Mouse (Mus musculus) liver, adult 2 months (tissue): ENCODE measurements around the gene Otof.

Experiments used
- CTCF ChIP-seq: fragments of 200-500 bp; IDR thresholded peaks from 2 replicates; pipeline ENCODE4 v1.5.1; 2011; ENCODE audit warnings: low read depth, low read length, control low read depth
- POLR2A ChIP-seq: fragments of 200-500 bp; IDR thresholded peaks from 2 replicates; pipeline ENCODE4 v1.6.1; 2011; ENCODE audit warnings: low read length, control low read depth; ENCODE audit not compliant: insufficient read depth; ENCODE audit errors: extremely low read depth

GRCm38 (mm10) chr5:30415381-30415780, 46.4 kb downstream of the Otof start:
- TF ChIP-seq CTCF (no peak), POLR2A (no peak)
